Mouse (Mus musculus) heart, adult 8-10 months (tissue): ENCODE data around the gene Oma1. TPM values are rescaled to one million over a fixed set of nuclear protein-coding genes. Genes with fewer than 3 reads are reported as not detected.

Source experiments
- DNase-seq: peaks from one replicate; pipeline ENCODE4 v3.0.0; 2022; ENCODE audit warnings: low spot score
- total RNA-seq, 4 experiments: library from RNA; stranded (reverse); gene quantifications; 2 replicates each; pipeline ENCODE4 v1.2.4; 2022

Gene Oma1
- 10 to 100 TPM; 40.4 to 47.1 (median 43.0) TPM for total RNA-seq

DNA sequence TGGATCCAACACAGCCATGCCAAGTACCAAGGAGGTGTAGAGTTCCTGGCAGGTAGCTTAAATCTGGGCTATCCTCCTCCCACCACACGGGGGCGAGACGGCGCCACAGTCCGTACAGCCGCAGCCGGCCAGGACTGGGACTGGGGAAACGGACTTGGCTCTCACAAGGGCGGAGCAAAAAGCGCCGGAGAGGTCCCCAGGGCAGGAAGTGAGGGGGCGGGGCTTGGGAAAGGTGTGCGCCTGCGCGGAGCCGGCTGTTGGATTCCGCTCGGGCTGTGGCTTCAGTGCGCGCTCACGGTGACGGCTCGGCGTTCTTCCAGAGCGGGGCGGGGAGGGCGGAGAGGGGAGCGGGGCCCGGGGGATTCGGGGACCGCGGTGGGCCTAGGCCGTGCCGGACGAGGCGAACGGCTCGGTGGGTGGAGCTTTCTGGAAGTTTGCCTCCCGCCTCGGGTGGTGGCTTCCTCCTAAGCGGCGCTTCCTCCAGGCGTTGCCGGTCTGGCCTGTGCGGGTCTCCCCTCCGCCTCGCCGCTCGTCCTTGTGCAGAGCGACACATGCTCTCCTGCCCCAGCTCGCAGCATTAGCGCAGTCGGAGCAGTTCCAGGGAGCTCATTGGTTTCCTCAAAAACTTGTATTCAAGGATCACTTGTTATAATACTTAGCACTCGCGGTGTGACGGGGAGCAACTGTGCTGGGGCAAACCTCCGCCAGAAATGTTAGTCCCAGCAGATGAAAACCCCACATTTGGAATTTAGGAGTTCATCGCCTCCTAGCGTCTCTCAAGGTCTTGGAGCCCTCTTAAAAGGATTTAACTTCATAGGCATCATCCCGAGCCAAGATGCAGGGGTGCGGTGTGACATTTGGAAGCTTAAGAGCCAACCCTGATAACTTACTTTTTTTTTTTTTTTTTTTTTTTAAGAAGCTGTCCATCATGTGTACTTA is at the start of gene Oma1:
Gene Oma1 (plus strand): TSS at position 226 of the 939 bp plus-strand sequence.
- peak; percentile 98 for DNase-seq

DNA sequence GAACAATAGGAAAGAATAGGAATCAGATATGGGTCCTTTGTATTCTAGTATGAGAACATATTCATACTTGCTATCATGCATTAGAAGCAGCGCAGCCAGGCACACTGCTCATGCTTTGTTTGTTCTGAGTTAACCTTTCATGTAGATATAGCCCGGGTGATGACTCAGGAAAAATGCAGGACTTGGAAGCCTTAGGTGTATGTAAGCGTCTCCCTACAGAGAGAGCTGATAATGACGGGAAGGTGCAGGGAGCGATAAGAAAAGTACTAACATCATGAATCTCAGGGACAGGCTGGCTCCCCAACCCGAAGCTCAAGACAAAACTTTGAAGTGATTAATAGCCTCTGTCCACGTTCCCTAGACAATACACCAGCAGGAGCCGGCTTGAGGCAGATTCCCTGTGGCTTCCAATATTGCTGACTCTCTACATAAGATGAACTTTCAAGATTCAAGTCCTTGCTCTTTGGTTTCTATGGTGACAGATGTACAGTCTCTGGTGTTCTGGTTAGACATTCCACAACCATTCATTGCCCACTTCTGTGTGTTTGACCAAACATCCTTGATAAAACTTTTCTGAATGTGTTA is 49.7 kb upstream of the Oma1 start:
- no peak for DNase-seq

- DNase-seq, result no peak
Observed at GRCm38 (mm10) chr4:103265166-103265565, 48.4 kb upstream of the Oma1 start.

- DNase-seq, result no peak
Observed at GRCm38 (mm10) chr4:103269336-103269735, 44.3 kb upstream of the Oma1 start.

- DNase-seq, result no peak
Observed at GRCm38 (mm10) chr4:103273021-103273420, 40.6 kb upstream of the Oma1 start.

GRCm38 (mm10) chr4:103288342-103288741 is 25.3 kb upstream of the Oma1 start:
- DNase-seq, result no peak

DNA sequence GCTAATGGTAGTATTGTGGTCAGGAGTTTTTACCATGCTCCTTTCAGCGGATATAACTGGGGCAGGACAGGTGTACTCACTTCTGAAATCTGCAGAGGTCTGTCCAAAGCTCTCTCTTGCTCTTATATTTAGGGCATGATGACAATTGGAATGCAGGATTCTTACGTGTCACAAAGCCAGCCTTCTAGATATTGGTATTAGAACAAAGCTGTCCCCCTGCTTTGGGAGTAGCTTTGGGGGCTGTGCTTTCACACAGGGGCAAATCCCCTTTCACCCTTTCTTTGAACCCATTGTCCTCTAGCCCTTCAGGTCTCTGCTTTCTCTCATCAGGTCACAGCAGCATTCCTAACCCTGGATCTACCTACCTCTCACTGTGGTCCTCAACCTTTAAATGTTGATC is 22.8 kb upstream of the Oma1 start, which contains the start of gene 4921539E11Rik:
Gene 4921539E11Rik (minus strand): TSS at position 101 of the 400 bp plus-strand sequence.
- DNase-seq, result no peak

GRCm38 (mm10) chr4:103299342-103299741 is 14.3 kb upstream of the Oma1 start:
- no peak for DNase-seq

- no peak for DNase-seq
Observed at GRCm38 (mm10) chr4:103303851-103304250, 9.8 kb upstream of the Oma1 start.

- peak; percentile 4 for DNase-seq
Observed at GRCm38 (mm10) chr4:103314526-103314910, 906 bp downstream of the Oma1 start.

GRCm38 (mm10) chr4:103315861-103316260 is 2.2 kb downstream of the Oma1 start:
- DNase-seq, result no peak

DNA sequence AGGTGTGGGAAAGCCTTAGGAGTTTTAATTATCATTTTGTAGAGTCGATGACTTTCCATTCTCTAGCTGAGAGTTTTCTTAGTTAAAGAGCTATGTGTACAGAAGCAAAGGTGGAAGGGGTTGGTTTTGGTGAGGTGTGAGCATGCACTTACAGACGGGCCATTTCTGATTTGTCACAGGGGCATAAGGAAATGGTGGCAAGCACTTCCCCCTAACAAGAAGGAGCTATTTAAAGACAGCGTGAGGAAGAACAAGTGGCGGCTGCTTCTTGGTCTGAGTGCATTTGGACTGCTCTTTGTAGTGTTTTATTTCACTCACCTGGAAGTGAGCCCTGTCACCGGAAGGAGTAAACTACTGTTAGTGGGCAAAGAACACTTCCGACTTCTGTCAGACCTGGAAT is 7.8 kb downstream of the Oma1 start:
- no peak for DNase-seq

- DNase-seq, result no peak
Observed at GRCm38 (mm10) chr4:103324688-103325451, 11.3 kb downstream of the Oma1 start.

DNA sequence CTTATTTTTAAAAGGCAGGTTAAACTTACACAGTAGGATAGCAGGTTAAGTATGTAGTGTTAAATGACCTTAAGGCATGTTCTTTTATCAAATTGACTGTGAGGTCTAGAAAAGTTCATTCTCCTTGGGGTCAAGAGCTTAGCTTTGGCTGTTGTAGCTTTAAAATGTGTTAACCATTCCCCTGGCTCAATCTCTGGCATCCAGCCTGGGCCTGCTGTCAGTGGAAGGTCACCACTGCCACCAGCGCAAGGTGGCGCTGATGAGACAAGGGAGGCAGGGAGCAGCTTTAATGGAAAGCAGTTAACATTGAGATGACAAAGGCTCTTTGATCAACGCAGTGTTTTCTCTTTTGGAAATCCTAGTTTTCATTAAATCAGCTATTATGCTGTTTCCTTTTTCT is 13.4 kb downstream of the Oma1 start:
- peak; percentile 52 for DNase-seq

DNA sequence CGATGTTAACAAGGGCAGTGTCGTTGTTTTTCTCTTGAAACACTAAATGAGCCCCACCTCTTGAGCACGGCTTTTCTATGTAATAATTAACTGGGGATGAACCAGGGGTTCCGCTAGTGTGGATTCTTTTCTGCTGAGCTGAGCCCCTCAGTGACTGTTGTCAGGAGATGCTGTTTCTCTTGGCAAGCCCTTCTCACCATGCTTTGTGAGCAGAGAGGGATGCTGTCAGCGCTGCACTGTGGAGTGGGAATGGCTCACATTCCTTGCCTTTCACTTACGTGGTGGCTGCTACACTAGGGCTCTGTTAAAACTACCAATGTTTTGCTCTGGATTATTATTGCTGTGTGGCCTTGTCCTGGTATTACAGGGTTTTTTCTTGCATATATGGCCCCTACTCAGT is 15.7 kb downstream of the Oma1 start:
- no peak for DNase-seq

- DNase-seq, result no peak
Observed at GRCm38 (mm10) chr4:103335134-103335533, 21.5 kb downstream of the Oma1 start.

DNA sequence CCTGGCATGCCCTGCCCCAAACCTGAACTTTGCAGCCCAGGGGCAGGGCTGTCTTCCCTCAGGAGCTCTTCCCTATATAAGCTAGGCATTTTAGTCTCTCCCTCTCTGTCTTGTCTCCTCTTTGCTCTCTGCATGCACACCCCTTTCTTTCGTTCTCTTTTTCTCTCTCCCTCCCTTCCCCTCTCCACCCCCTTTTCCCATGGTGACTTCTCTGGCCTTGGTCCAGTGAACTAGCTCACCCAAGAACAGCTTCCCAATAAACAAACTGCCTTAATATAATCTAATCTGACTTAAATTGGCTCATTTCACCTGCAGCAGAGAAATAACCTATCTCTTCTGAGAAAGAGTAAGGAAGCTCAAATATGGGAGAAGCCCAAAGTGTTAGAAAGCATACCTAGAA is 27.1 kb downstream of the Oma1 start:
- DNase-seq, result peak; percentile 13

GRCm38 (mm10) chr4:103341620-103342019 is 28.0 kb downstream of the Oma1 start:
- no peak for DNase-seq

DNA sequence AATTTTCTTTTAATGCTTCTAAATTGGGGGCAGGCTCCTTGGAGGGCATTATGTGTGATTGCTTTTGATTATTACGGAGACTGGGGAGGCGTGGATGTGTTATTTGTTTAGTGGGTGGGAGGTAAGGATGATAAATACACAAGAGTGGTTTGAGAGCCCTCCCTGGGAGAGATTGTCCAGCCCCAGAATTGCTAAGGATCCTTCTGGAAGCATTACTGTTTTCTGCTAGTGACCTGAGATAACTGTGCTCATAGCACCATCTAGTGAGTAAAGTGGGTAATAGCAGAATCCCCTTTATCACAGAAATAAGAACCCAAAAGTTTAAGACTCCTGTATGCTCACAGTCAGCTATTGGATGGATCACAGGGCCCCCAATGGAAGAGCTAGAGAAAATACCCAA is 32.4 kb downstream of the Oma1 start:
- DNase-seq, result peak; percentile 51

DNA sequence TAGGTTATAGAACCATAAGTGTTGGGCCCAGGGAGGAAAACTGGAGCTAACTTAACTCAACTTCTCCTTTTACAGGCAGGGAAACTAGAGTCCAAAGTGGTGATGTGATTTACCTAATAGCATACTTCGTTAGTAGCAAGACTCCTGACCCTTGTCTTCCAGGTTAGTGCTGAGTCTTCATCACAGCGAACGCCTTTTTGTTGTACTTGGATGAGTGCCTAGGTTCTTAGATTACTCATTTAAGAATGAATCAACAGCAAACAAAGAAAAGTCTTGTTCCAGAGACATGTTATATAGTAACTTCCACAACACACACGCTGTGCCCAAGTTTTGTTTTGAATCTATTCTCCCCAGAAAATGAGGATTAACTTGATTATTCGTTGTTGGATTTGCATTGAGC is 33.2 kb downstream of the Oma1 start:
- DNase-seq, result no peak

DNA sequence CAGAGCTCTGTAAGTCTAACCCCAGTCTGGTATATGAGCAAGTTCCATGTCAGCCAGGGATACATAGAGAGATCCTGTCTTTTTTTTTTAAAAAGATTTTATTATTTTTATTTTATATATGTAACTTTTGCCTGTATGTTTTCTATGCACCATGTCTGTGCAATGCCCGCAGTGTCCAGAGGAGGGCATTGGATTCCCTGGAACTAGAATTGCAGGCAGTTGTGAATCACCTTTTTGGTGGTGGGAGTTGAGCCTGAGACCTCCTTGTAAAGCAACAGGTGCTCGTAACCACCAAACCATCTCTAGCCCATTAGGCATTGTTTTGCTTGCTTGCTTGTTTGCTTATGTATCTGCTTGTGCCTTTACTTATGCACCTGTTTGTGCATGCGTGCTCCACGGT is 35.6 kb downstream of the Oma1 start:
- DNase-seq, result no peak

GRCm38 (mm10) chr4:103352926-103353325 is 39.3 kb downstream of the Oma1 start:
- DNase-seq, result no peak
